Comparison of ENCODE assay signal across 8 mouse cellular contexts in the genomic region with DNA sequence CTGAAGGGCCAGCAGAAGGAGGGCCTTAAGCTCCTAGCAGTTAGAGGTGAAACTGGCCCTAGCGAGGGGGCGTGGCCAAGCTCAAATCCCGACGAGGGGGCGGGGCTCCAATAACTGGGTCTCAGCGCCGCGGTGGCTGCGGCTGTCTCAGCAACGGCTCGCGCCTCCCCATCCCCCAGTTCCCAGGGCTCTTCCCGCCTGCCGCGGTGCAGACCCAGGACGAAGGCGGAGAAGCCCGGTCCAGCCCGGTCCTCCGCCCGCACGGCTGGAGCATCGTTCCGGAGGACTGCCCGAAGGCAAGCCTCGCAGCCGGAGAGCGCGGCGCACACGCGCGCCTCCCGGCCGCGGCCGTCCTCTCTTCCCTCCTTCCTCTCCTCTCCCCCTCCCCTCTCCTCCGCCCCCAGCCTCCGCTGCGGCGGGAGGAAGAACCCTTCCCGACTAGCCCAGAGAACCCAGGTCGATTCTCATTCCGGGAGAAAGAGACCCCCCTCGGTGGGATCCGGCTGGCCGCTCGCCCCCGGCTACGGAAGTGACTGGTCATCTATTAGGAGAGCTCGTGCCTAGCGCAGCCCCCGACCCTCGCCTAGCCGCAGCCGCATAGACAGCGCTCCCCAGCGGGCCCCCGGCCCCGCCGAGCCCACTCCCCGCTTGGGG. TPM values are rescaled to one million over a fixed set of nuclear protein-coding genes. Genes with fewer than 3 reads are reported as not detected.
DNase-seq lines count a peak whose midpoint lies in the region; ATAC-seq lines count a peak whose summit lies in the region.

No protein-coding gene starts in this region.

- peaks cover 8% of the 10 kb centered on the region for H3K4me1 ChIP-seq in forebrain, embryonic 14.5 days (ENCODE audit: control insufficient read depth, insufficient read depth, low read length)
- no peaks in the 10 kb centered on the region for H3K4me1 ChIP-seq in liver, embryonic 15.5 days (replicated peaks)
- H3K4me1 ChIP-seq in neural tube, embryonic 13.5 days (replicated peaks), result peaks cover 28% of the 10 kb centered on the region

- no peaks in the 10 kb centered on the region for H3K36me3 ChIP-seq in forebrain, embryonic 14.5 days (ENCODE audit: control insufficient read depth, insufficient read depth, low read length)
- H3K36me3 ChIP-seq in liver, embryonic 15.5 days (replicated peaks), result no peaks in the 10 kb centered on the region
- no peaks in the 10 kb centered on the region for H3K36me3 ChIP-seq in neural tube, embryonic 13.5 days

- intact Hi-C loops in heart, postnatal 10 days (cut with DNase I), result loop anchor here (2.0 to 5.0 kb wide), 2 partner anchors 30 to 40 kb away; partner anchors contain the start of gene Gnl3l

- H3K9ac ChIP-seq in forebrain, embryonic 14.5 days (ENCODE audit: low read length), result peak overlapping the region; percentile 80
- peak overlapping the region; percentile 32; the same call in 1 of the 2 replicates for H3K9ac ChIP-seq in liver, embryonic 15.5 days
- peak overlapping the region; percentile 87 for H3K9ac ChIP-seq in neural tube, embryonic 13.5 days

- H3K4me3 ChIP-seq in forebrain, embryonic 14.5 days (ENCODE audit: low read depth, low read length), result peak overlapping the region; percentile 64
- peak overlapping the region; percentile 52 for H3K4me3 ChIP-seq in liver, embryonic 15.5 days (replicated peaks)
- H3K4me3 ChIP-seq in neural tube, embryonic 13.5 days, result peak overlapping the region; percentile 67

- H3K9me3 ChIP-seq in forebrain, embryonic 14.5 days (replicated peaks; ENCODE audit: control insufficient read depth, low read length), result no peaks in the 10 kb centered on the region
- no peaks in the 10 kb centered on the region for H3K9me3 ChIP-seq in liver, embryonic 15.5 days (replicated peaks)
- H3K9me3 ChIP-seq in neural tube, embryonic 13.5 days, result no peaks in the 10 kb centered on the region

- peak; percentile 61 for DNase-seq in CD4-positive, CD25-positive, alpha-beta regulatory T cell, adult 2 months (ENCODE audit: low read depth, low spot score)
- DNase-seq in c-Kit-positive CD71-positive TER-119-positive erythroid progenitor cells, embryonic 14.5 days (ENCODE audit: low spot score), result peak; percentile 2
- peak; percentile 87 for DNase-seq in forebrain, embryonic 14.5 days (ENCODE audit: low spot score)
- DNase-seq in heart, postnatal 10 days, result peak; percentile 88 to 91
- peak; percentile 93 to 94 for DNase-seq in kidney, postnatal 4 days
- DNase-seq in testis, postnatal 10 days (ENCODE audit: low spot score), result peak; percentile 91

- peak overlapping the region; percentile 63 for H3K4me2 ChIP-seq in forebrain, embryonic 14.5 days (ENCODE audit: low read length)
- H3K4me2 ChIP-seq in liver, embryonic 15.5 days, result peak overlapping the region; percentile 58
- peak overlapping the region; percentile 70 for H3K4me2 ChIP-seq in neural tube, embryonic 13.5 days

- H3K27ac ChIP-seq in forebrain, embryonic 14.5 days (ENCODE audit: low read depth, low read length), result peak overlapping the region; percentile 87
- peak overlapping the region; percentile 19; the same call in 1 of the 2 replicates for H3K27ac ChIP-seq in liver, embryonic 15.5 days (replicated peaks)
- peak overlapping the region; percentile 92 for H3K27ac ChIP-seq in neural tube, embryonic 13.5 days (replicated peaks)

- peak; percentile 93 for ATAC-seq in forebrain, embryonic 14.5 days
- peak; percentile 39 for ATAC-seq in liver, embryonic 15.5 days (ENCODE audit: insufficient read depth)
- peak; percentile 92 for ATAC-seq in neural tube, embryonic 13.5 days (ENCODE audit: low read depth)

- H3K27me3 ChIP-seq in forebrain, embryonic 14.5 days (replicated peaks; ENCODE audit: control insufficient read depth, insufficient read depth, low read length), result no peaks in the 10 kb centered on the region
- H3K27me3 ChIP-seq in liver, embryonic 15.5 days, result peaks cover 44% of the 10 kb centered on the region
- H3K27me3 ChIP-seq in neural tube, embryonic 13.5 days, result no peaks in the 10 kb centered on the region

- 48% methylated on average over 51 of the region's 62 CpGs for WGBS in forebrain, embryonic 14.5 days
- 15% methylated on average over 61 of the region's 62 CpGs for WGBS in liver, embryonic 15.5 days (ENCODE audit: insufficient replicate concordance)
- 13% methylated on average over 45 of the region's 62 CpGs for WGBS in neural tube, embryonic 13.5 days

RNA-seq across cellular contexts. Expression of gene Fgd1, which starts 1.0 kb away (rescaled TPM):
- polyA plus RNA-seq in forebrain, embryonic 14.5 days (2014; fragmentation: Nextera tagmentation; extraction: Ambion mirVana), result 9.4 and 9.6 TPM in 2 replicates
- total RNA-seq in heart, postnatal 10 days (2021), result 10 to 100 TPM; 16.1 to 20.1 TPM
- polyA plus RNA-seq in liver, embryonic 15.5 days (2015; fragmentation: Nextera tagmentation; extraction: Ambion mirVana), result 1.9 and 2.4 TPM in 2 replicates
- 10.9 and 11.8 TPM in 2 replicates for polyA plus RNA-seq in neural tube, embryonic 13.5 days (2015; fragmentation: Nextera tagmentation; extraction: Ambion mirVana)

RNA-seq across cellular contexts. Expression of gene Gnl3l, which starts 29.8 kb away (rescaled TPM):
- polyA plus RNA-seq in forebrain, embryonic 14.5 days (2014; fragmentation: Nextera tagmentation; extraction: Ambion mirVana), result 53.6 and 59.0 TPM in 2 replicates
- 10 to 100 TPM; 34.1 to 35.5 TPM for total RNA-seq in heart, postnatal 10 days (2021)
- 9.7 and 9.8 TPM in 2 replicates for polyA plus RNA-seq in liver, embryonic 15.5 days (2015; fragmentation: Nextera tagmentation; extraction: Ambion mirVana)
- 70.7 and 74.4 TPM in 2 replicates for polyA plus RNA-seq in neural tube, embryonic 13.5 days (2015; fragmentation: Nextera tagmentation; extraction: Ambion mirVana)

RNA-seq across cellular contexts. Expression of gene Tsr2, which starts 49.4 kb away (rescaled TPM):
- polyA plus RNA-seq in forebrain, embryonic 14.5 days (2014; fragmentation: Nextera tagmentation; extraction: Ambion mirVana), result 39.2 and 49.1 TPM in 2 replicates
- total RNA-seq in heart, postnatal 10 days (2021), result 10 to 100 TPM; 11.4 to 13.8 TPM
- polyA plus RNA-seq in liver, embryonic 15.5 days (2015; fragmentation: Nextera tagmentation; extraction: Ambion mirVana), result 9.6 and 10.6 TPM in 2 replicates
- polyA plus RNA-seq in neural tube, embryonic 13.5 days (2015; fragmentation: Nextera tagmentation; extraction: Ambion mirVana), result 35.6 and 38.0 TPM in 2 replicates

Comparison
In these comparisons a context has a peak if more than half of its experiments do, and no peak if none do; other contexts are left out.
1. Peak in every context shown above with its lines: DNase-seq, ATAC-seq, H3K4me3 ChIP-seq and H3K27ac ChIP-seq.
2. DNase-seq: peak in every context shown above with its lines; median percentile 94 in kidney, postnatal 4 days; 91 in testis, postnatal 10 days; 90 in heart, postnatal 10 days; 87 in forebrain, embryonic 14.5 days; 61 in CD4-positive, CD25-positive, alpha-beta regulatory T cell, adult 2 months; 2 in c-Kit-positive CD71-positive TER-119-positive erythroid progenitor cells, embryonic 14.5 days.
3. ATAC-seq: peak in every context shown above with its lines; median percentile 93 in forebrain, embryonic 14.5 days; 92 in neural tube, embryonic 13.5 days; 39 in liver, embryonic 15.5 days.
4. H3K27ac ChIP-seq: peak in every context shown above with its lines; median percentile 92 in neural tube, embryonic 13.5 days; 87 in forebrain, embryonic 14.5 days; 19 in liver, embryonic 15.5 days.
5. H3K9ac ChIP-seq: peak in every context shown above with its lines; median percentile 87 in neural tube, embryonic 13.5 days; 80 in forebrain, embryonic 14.5 days; 32 in liver, embryonic 15.5 days.